Mouse (Mus musculus): ENCODE data around the gene Tmem211. TPM values are rescaled to one million over a fixed set of nuclear protein-coding genes. Genes with fewer than 3 reads are reported as not detected.

Tmem211 gene
- polyA plus RNA-seq (2015; fragmentation: Nextera tagmentation; extraction: Ambion mirVana) = 0.79 and 1.3 TPM in 2 replicates

GRCm38 (mm10) chr5:113226632-113227102, at the start of gene Tmem211:
TSS of gene Tmem211 (plus strand) at chr5:113226909.
- no peak within 1 kb of the TSS for H3K9ac ChIP-seq
- H3K4me2 ChIP-seq (replicated peaks) = peak within 1 kb of the TSS; percentile 49
- H3K9me3 ChIP-seq (replicated peaks) = no peaks in the 10 kb centered on the region
- H3K4me3 ChIP-seq (replicated peaks) = peak within 1 kb of the TSS; percentile 30
- H3K27me3 ChIP-seq = no peaks in the 10 kb centered on the region; the same call in 1 of the 2 replicates
- peak; percentile 66; the same call in 1 of the 2 replicates for ATAC-seq (ENCODE audit: insufficient number of reproducible peaks, low FRiP score, low TSS enrichment, low read depth)
- no peaks in the 10 kb centered on the region for H3K36me3 ChIP-seq
- WGBS = under 1% methylated on average over 13 of the region's 13 CpGs
- H3K4me1 ChIP-seq = peaks cover 15% of the 10 kb centered on the region
- peak within 1 kb of the TSS; percentile 49 for H3K27ac ChIP-seq (replicated peaks)

- no peak overlapping the region for H3K9ac ChIP-seq
- H3K4me3 ChIP-seq (replicated peaks) = peak overlapping the region; percentile 32
- H3K27ac ChIP-seq (replicated peaks) = peak overlapping the region; percentile 90
- no peaks in the 10 kb centered on the region for H3K27me3 ChIP-seq
- WGBS = 2% methylated on average over 8 of the region's 9 CpGs
- peaks cover 13% of the 10 kb centered on the region for H3K4me1 ChIP-seq
- peak overlapping the region; percentile 56 for H3K4me2 ChIP-seq (replicated peaks)
- no peak for ATAC-seq (ENCODE audit: insufficient number of reproducible peaks, low FRiP score, low TSS enrichment, low read depth)
- H3K9me3 ChIP-seq (replicated peaks) = 0 out of 2 replicates have a peak, but pooled peaks cover 5% of the 10 kb centered on the region
- no peaks in the 10 kb centered on the region for H3K36me3 ChIP-seq
Observed at GRCm38 (mm10) chr5:113179451-113179842, 47.3 kb upstream of the Tmem211 start.

- Histone ChIP-seq H3K9ac (no peak overlapping the region), H3K27me3 (no peaks in the 10 kb centered on the region), H3K9me3 (replicated peaks) (0 out of 2 replicates have a peak, but pooled peaks cover 5% of the 10 kb centered on the region), H3K36me3 (no peaks in the 10 kb centered on the region), H3K4me3 (replicated peaks) (peak overlapping the region; percentile 32), H3K27ac (replicated peaks) (peak overlapping the region; percentile 90), H3K4me1 (peaks cover 13% of the 10 kb centered on the region), H3K4me2 (replicated peaks) (peak overlapping the region; percentile 56)
- 3% methylated on average over 24 of the region's 30 CpGs for WGBS
- ATAC-seq (ENCODE audit: insufficient number of reproducible peaks, low FRiP score, low TSS enrichment, low read depth) = peak; percentile 83
Observed at GRCm38 (mm10) chr5:113179843-113180682, 46.6 kb upstream of the Tmem211 start.

DNA sequence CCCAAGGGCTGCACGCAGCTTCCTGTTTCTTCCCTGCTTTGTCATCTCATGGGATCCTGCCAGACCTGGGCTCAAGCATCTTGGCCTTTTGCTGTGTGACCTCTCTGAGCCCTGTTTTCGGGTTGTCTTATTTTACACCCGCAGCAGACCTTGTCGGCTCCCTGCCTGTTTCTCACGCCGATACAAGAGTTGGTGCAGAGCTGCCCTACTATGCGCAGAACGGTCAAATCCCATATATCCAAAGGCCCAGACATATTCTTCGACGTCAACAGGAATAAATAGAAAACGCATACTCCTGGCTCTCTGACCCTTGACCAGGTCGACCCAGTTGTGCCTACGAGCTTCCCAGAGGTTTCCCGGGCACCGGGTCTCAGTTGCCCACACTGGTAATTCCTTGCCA, 46.0 kb upstream of the Tmem211 start:
- H3K4me3 ChIP-seq (replicated peaks) = peak overlapping the region; percentile 32
- no peak overlapping the region for H3K9ac ChIP-seq
- 80% methylated on average over 15 of the region's 15 CpGs for WGBS
- H3K4me2 ChIP-seq (replicated peaks) = peak overlapping the region; percentile 56
- H3K27me3 ChIP-seq = no peaks in the 10 kb centered on the region
- peaks cover 13% of the 10 kb centered on the region for H3K4me1 ChIP-seq
- 0 out of 2 replicates have a peak, but pooled peaks cover 5% of the 10 kb centered on the region for H3K9me3 ChIP-seq (replicated peaks)
- no peak for ATAC-seq (ENCODE audit: insufficient number of reproducible peaks, low FRiP score, low TSS enrichment, low read depth)
- H3K36me3 ChIP-seq = no peaks in the 10 kb centered on the region
- H3K27ac ChIP-seq (replicated peaks) = peak overlapping the region; percentile 90

DNA sequence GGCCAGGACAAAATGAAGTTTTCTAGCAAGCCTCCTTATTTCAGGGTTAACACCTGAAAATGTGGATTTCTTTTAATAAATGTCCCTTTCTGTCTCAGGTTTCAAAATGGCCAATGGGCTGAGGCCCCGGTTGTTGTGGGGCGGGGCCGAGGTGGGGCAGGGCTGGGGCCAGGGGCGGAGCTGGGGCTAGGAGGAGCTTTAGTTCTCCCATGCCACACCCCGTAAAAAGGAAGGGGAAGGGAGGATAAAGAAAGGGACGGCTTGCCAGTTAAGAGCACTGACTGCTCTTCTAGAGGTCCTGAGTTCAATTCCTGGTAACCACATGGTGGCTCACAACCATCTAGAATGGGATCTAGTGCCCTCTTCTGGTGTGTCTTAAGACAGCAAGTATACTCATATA, 45.3 kb upstream of the Tmem211 start:
- no peak overlapping the region for H3K4me2 ChIP-seq (replicated peaks)
- H3K9me3 ChIP-seq (replicated peaks) = 0 out of 2 replicates have a peak, but pooled peaks cover 3% of the 10 kb centered on the region
- H3K36me3 ChIP-seq = no peaks in the 10 kb centered on the region
- H3K9ac ChIP-seq = no peak overlapping the region
- H3K27me3 ChIP-seq = no peaks in the 10 kb centered on the region
- H3K4me1 ChIP-seq = peaks cover 13% of the 10 kb centered on the region
- no peak for ATAC-seq (ENCODE audit: insufficient number of reproducible peaks, low FRiP score, low TSS enrichment, low read depth)
- 33% methylated on average over 6 of the region's 6 CpGs for WGBS
- no peak overlapping the region for H3K4me3 ChIP-seq (replicated peaks)
- no peak overlapping the region for H3K27ac ChIP-seq (replicated peaks)

- Histone ChIP-seq H3K27ac (replicated peaks) (no peak overlapping the region), H3K4me2 (replicated peaks) (no peak overlapping the region), H3K36me3 (no peaks in the 10 kb centered on the region), H3K4me1 (peaks cover 11% of the 10 kb centered on the region), H3K9me3 (replicated peaks) (no peaks in the 10 kb centered on the region), H3K9ac (no peak overlapping the region; the same call in 1 of the 2 replicates), H3K27me3 (no peaks in the 10 kb centered on the region), H3K4me3 (replicated peaks) (no peak overlapping the region)
- 63% methylated on average over 14 of the region's 14 CpGs for WGBS
- ATAC-seq (ENCODE audit: insufficient number of reproducible peaks, low FRiP score, low TSS enrichment, low read depth) = no peak
Observed at GRCm38 (mm10) chr5:113190558-113190957, 36.2 kb upstream of the Tmem211 start.

DNA sequence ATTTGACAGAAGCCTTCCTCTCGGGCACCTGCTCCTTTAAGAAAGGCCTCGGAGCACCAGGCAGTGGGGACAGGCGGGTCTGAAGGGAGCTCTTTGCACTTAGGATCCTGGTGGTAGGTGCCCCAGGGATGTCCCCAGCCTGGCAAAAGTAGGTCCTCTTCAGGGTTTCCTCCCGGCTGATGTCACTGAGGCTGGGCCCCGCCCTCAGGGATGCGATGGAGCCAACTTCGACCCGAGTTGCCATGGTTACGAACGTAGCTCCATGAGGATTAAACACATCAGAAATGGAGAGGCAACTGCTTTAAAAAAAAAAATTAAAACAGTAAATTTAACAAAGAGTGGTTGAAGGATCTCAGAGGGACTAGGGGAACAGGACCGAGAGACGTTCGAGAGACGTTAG, 34.8 kb upstream of the Tmem211 start:
- Histone ChIP-seq H3K9ac (no peak overlapping the region), H3K4me1 (peaks cover 18% of the 10 kb centered on the region), H3K4me2 (replicated peaks) (no peak overlapping the region), H3K27ac (replicated peaks) (no peak overlapping the region), H3K36me3 (no peaks in the 10 kb centered on the region), H3K4me3 (replicated peaks) (no peak overlapping the region), H3K27me3 (no peaks in the 10 kb centered on the region), H3K9me3 (replicated peaks) (no peaks in the 10 kb centered on the region)
- no peak for ATAC-seq (ENCODE audit: insufficient number of reproducible peaks, low FRiP score, low TSS enrichment, low read depth)
- WGBS = 69% methylated on average over 14 of the region's 14 CpGs

GRCm38 (mm10) chr5:113193762-113194161, 32.9 kb upstream of the Tmem211 start:
- Histone ChIP-seq H3K4me3 (replicated peaks) (no peak overlapping the region), H3K9me3 (replicated peaks) (no peaks in the 10 kb centered on the region), H3K27ac (replicated peaks) (no peak overlapping the region), H3K9ac (no peak overlapping the region), H3K4me2 (replicated peaks) (no peak overlapping the region), H3K27me3 (no peaks in the 10 kb centered on the region), H3K36me3 (no peaks in the 10 kb centered on the region), H3K4me1 (peaks cover 18% of the 10 kb centered on the region)
- no peak for ATAC-seq (ENCODE audit: insufficient number of reproducible peaks, low FRiP score, low TSS enrichment, low read depth)
- WGBS = 87% methylated on average over 18 of the region's 18 CpGs

DNA sequence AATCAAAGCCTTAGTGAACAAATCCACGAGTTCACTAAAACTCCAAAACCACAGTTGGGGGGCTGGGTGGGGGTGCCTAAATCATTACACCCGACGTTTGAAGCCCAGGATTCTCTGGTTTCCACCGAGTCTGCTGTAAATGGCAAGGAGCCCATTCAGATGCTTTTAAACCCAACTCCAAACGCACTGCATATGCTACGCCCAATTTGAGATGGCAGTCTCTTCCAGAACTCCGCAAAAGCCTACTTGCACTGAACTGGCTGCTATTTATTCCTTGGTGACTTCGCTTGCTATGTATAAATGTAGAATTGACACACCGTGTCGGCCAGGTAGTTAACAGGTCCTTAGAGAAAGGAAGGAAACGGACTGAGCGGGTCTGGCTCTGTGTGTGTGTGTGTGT, 31.3 kb upstream of the Tmem211 start:
- Histone ChIP-seq H3K9me3 (replicated peaks) (no peaks in the 10 kb centered on the region), H3K27me3 (no peaks in the 10 kb centered on the region), H3K4me3 (replicated peaks) (no peak overlapping the region), H3K9ac (no peak overlapping the region), H3K27ac (replicated peaks) (no peak overlapping the region), H3K36me3 (no peaks in the 10 kb centered on the region), H3K4me2 (replicated peaks) (no peak overlapping the region), H3K4me1 (peaks cover 18% of the 10 kb centered on the region)
- ATAC-seq (ENCODE audit: insufficient number of reproducible peaks, low FRiP score, low TSS enrichment, low read depth) = no peak
- 40% methylated on average over 12 of the region's 12 CpGs for WGBS

- Histone ChIP-seq H3K9ac (no peak overlapping the region), H3K4me1 (peaks cover 18% of the 10 kb centered on the region), H3K4me2 (replicated peaks) (no peak overlapping the region), H3K4me3 (replicated peaks) (no peak overlapping the region), H3K36me3 (no peaks in the 10 kb centered on the region), H3K9me3 (replicated peaks) (no peaks in the 10 kb centered on the region), H3K27me3 (no peaks in the 10 kb centered on the region), H3K27ac (replicated peaks) (no peak overlapping the region)
- WGBS = 75% methylated on average over 6 of the region's 6 CpGs
- ATAC-seq (ENCODE audit: insufficient number of reproducible peaks, low FRiP score, low TSS enrichment, low read depth) = no peak
Observed at GRCm38 (mm10) chr5:113195907-113196306, 30.8 kb upstream of the Tmem211 start.

GRCm38 (mm10) chr5:113196916-113197794, 29.6 kb upstream of the Tmem211 start:
- H3K9me3 ChIP-seq (replicated peaks) = no peaks in the 10 kb centered on the region
- no peak overlapping the region for H3K9ac ChIP-seq
- peaks cover 18% of the 10 kb centered on the region for H3K4me1 ChIP-seq
- no peak for ATAC-seq (ENCODE audit: insufficient number of reproducible peaks, low FRiP score, low TSS enrichment, low read depth)
- H3K4me2 ChIP-seq (replicated peaks) = no peak overlapping the region
- no peak overlapping the region for H3K4me3 ChIP-seq (replicated peaks)
- no peaks in the 10 kb centered on the region for H3K27me3 ChIP-seq
- peak overlapping the region; percentile 40; the same call in 1 of the 2 replicates for H3K27ac ChIP-seq (replicated peaks)
- WGBS = 57% methylated on average over 9 of the region's 9 CpGs
- H3K36me3 ChIP-seq = no peaks in the 10 kb centered on the region
